Mouse (Mus musculus) C2C12 (cell line): ENCODE measurements around the gene Smchd1.

Experiments used
- CTCF ChIP-seq: IDR thresholded peaks from one replicate; pipeline ENCODE4 v1.5.1; 2011; ENCODE audit not compliant: control insufficient read depth, insufficient read depth, insufficient read length
- MYOD1 ChIP-seq: IDR thresholded peaks from one replicate; pipeline ENCODE4 v1.6.1; 2011; ENCODE audit warnings: low read depth; ENCODE audit not compliant: control insufficient read depth, insufficient read length
- MYOG ChIP-seq: IDR thresholded peaks from one replicate; pipeline ENCODE4 v1.6.1; 2011; ENCODE audit not compliant: control insufficient read depth, insufficient read length; ENCODE audit errors: extremely low read depth
- USF1 ChIP-seq: IDR thresholded peaks from one replicate; pipeline ENCODE4 v1.6.1; 2011; ENCODE audit warnings: low read depth, mild to moderate bottlenecking, control low read depth, moderate library complexity

GRCm38 (mm10) chr17:71444126-71444525 lies 31.0 kb downstream of the Smchd1 start:
- TF ChIP-seq CTCF: no peak
- no peak for TF ChIP-seq USF1
- no peak for TF ChIP-seq MYOG
- TF ChIP-seq MYOD1: no peak
